Mouse (Mus musculus): ENCODE measurements around the gene B4galnt1. TPM values are rescaled to one million over a fixed set of nuclear protein-coding genes. Genes with fewer than 3 reads are reported as not detected.

The B4galnt1 gene
- 801 TPM for polyA plus RNA-seq (2017; shearing (Covaris generic))

DNA sequence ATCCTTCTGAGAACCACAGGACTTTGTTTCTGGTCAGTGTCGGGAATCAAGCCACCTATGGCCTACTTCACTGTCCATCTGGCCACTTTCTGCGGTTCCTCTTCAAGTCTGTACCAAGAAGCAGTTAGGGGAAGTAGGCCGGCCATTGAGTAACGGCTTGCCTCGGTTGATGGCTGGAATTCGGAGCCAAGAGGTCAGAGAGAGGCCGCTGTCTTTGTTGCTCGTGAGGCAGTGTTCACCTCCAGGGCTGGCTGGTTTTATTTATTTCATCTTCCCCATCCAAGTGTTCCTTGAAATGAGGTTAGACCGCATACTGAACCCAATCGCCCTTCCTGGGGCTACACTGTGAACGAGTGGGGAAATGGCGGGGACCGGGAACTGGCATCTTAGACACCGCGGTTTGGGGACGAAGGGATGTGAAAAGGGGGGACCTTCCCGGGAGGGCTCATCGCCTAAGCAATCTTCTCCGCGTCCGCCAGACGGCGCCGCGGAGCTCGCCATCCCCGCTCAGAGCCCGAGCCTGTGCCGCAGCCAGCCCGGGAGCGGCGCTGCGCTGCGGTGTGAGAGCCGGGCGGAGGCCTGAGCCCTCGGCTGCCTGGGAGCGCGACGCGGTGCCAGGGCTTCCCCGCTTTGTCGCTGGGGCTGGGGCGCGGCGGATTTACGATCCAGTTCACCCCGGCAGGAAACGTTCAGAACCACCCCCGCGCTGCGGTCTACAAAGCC lies at the start of gene B4galnt1:
TSS of gene B4galnt1 (plus strand) at position 595 of the 723 bp plus-strand sequence.

DNA sequence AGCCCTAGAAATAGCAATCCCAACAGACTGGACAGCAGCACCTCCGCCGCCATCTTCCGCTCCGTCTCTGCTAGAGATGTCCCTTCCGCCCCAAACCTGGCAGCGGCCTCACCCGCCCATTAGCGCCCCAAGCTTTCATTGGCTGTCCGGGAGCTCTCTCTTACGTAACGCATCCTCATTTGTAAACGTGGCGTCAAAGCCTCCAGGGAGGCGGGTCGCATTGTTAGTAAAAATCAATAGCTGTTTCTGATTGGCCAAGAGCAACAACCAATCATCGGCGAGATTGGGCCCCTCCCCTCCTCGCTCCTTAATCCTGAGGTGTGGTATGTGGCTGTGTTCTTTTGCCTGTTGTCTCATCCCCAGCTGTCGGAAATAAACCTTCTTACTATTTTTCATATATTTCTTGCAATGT lies 44.0 kb upstream of the B4galnt1 start, which contains the start of gene Os9:
TSS of gene Os9 (minus strand) at position 66 of the 412 bp plus-strand sequence.

DNA sequence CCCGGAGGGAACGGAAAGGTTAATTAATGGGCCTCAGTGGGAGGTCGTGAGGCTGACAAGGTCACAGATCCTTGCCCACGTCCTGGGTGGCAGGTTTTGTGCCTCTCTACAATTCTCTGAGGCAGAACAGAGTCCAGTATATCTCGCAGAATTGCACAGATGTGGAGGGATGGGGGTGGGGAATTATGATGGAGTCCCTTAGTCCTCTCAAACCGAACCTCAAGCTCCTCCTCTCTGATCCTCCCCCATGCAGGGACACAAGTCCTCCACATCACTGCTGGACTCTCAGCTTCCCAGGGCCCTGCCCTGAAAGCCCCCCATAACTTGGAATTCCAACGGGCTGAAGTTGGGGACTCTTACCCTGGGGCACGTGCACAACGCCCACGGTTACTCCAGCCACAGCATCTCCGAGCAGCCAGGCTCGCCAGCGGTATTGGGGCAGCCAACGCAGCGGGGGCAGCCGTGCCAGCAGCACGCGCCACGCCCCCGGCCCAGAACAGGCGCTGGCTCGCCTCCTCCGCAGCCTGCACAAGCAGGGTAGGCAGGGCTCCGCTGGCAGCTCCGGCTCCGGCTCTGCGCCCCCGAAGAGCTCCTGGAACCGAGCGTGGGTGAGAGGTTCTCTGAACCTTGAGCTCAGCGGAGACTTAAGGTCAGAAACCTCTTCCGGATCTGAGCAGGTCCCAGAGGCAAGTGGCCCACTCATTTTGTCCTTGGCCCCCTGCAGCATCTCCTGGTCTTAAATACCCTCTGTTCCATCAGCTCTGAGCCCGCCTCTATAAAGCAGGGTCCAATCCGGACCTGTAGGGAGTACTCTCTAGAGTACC lies 15.1 kb downstream of the B4galnt1 start, which contains the start of gene Slc26a10:
TSS of gene Slc26a10 (minus strand) at position 775 of the 824 bp plus-strand sequence.

DNA sequence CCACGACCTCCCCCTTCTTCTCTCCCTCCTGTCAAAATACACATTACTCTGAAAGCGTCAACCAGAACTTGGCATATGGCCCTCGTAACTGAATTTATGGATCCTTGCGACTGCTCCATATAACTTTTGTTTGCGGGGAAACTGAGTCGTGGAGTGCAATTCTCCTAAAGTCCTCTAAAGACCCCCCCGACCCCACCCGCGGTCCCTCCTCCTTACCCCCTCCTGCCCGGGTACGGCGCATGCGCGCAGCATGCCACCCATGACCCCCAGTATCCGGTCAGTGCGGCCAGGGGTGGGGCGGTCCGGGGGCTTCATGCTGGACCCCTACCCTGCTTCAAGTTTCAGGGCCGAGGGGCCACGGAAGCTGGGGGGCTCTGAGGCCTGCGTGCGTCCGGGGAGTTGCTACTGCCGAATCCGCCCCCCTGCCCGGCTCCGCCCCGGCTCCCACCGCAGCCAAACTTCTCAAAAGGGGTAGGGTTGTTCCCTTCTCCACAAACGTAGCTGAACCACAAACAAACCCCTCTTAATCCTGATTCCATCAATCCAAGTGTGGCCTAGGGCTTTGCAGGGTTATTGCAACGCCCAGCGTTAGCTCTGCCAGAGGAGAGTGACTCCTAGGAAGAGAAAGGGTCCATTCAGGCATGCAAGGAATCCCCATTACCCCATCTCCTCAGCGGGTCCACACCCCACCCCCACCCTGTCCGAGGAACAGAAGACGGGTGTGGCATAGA lies 24.8 kb downstream of the B4galnt1 start, which contains the start of gene Arhgef25:
TSS of gene Arhgef25 (minus strand) at position 433 of the 731 bp plus-strand sequence.

DNA sequence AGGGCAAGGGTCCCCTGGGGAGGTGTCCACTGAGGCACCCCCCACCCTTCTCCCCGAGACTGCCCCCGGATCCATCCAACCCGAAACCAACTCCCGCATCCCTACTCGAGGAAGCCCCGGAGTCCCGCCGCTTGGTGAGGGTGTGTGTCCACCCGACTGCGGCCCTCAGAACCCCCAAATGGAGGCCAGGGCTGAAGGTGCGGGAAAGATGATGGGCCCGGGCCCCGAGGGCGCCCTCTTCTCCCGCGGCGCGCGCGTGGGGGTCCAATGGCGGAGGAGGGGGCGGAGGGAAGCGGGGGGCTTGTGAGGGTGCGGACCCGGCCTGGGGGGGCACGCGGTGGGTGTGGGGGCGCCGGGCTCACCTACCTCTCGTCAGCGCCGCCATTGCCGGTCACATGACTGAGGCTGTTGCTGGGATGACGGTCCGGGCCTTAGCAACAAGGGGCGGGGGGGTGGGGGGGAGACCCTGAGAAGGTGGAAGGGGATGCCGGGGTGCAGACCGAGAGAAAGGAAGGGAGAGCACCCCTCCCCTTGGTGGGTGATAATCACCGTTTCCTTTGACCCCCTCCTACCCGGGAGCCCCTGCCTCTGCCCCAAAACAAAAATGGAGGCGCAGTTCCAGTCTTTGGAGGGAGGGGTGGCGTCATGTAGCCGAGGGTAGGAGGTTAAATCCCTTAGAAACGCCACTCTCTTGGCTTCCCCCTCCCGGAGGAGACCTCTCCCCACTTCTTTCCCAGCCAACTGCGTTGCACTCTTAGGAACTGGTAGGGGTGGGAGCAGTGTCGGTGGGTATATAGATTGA lies 30.5 kb downstream of the B4galnt1 start, which contains the start of gene Dtx3:
TSS of gene Dtx3 (minus strand) at position 401 of the 802 bp plus-strand sequence.

DNA sequence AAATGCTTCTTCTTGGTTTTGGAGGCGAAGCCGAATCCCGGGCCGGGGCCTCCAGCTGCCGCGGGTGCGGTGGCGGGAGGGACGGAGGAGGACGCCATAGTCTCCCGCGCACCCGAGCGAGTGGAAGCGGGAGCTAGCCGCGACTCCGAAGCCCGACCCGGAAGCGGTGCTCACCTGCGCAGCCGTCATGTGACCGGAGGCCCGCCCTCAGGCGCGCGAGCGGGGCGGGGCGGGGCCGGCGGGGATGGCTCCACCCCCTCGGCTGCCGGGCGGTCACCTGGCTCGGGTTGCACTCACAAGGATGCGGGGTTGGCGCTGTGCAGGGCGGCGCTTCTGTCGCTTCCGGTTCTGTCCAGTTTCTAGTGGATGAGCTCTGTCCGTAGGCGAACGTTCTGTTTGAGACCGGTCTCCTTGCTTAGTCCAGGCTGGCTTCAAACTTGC lies 46.4 kb downstream of the B4galnt1 start, which contains the start of gene Pip4k2c:
TSS of gene Pip4k2c (minus strand) at position 172 of the 441 bp plus-strand sequence.

Other genes with a start within 250 kb of the B4galnt1 start
- gene Ctdsp2, start 186.5 kb upstream of the B4galnt1 start, polyA plus RNA-seq (2017; shearing (Covaris generic)) = 38.2 TPM
- gene Avil, start 164.5 kb upstream of the B4galnt1 start, polyA plus RNA-seq (2017; shearing (Covaris generic)) = not detected
- gene Tsfm, start 134.4 kb upstream of the B4galnt1 start, polyA plus RNA-seq (2017; shearing (Covaris generic)) = 21.8 TPM
- gene Mettl1, start 123.8 kb upstream of the B4galnt1 start, polyA plus RNA-seq (2017; shearing (Covaris generic)) = 15.7 TPM
- 0.60 TPM for gene Eef1akmt3, start 123.7 kb upstream of the B4galnt1 start, polyA plus RNA-seq (2017; shearing (Covaris generic))
- not detected for gene Cyp27b1, start 117.0 kb upstream of the B4galnt1 start, polyA plus RNA-seq (2017; shearing (Covaris generic))
- gene March9, start 105.0 kb upstream of the B4galnt1 start, polyA plus RNA-seq (2017; shearing (Covaris generic)) = 1.4 TPM
- 188 TPM for gene Cdk4, start 101.7 kb upstream of the B4galnt1 start, polyA plus RNA-seq (2017; shearing (Covaris generic))
- 142 TPM for gene Tspan31, start 95.0 kb upstream of the B4galnt1 start, polyA plus RNA-seq (2017; shearing (Covaris generic))
- gene Agap2, start 89.9 kb upstream of the B4galnt1 start, polyA plus RNA-seq (2017; shearing (Covaris generic)) = 13.2 TPM
- 197 TPM for gene Os9, start 44.1 kb upstream of the B4galnt1 start, polyA plus RNA-seq (2017; shearing (Covaris generic))
- gene Slc26a10, start 15.4 kb downstream of the B4galnt1 start, polyA plus RNA-seq (2017; shearing (Covaris generic)) = 11.3 TPM
- gene Arhgef25, start 24.9 kb downstream of the B4galnt1 start, polyA plus RNA-seq (2017; shearing (Covaris generic)) = not detected
- 90.2 TPM for gene Dtx3, start 30.5 kb downstream of the B4galnt1 start, polyA plus RNA-seq (2017; shearing (Covaris generic))
- gene Pip4k2c, start 46.4 kb downstream of the B4galnt1 start, polyA plus RNA-seq (2017; shearing (Covaris generic)) = 26.3 TPM
- gene Kif5a, start 98.1 kb downstream of the B4galnt1 start, polyA plus RNA-seq (2017; shearing (Covaris generic)) = 0.06 TPM
- 69.5 TPM for gene Dctn2, start 101.1 kb downstream of the B4galnt1 start, polyA plus RNA-seq (2017; shearing (Covaris generic))
- gene Mbd6, start 123.8 kb downstream of the B4galnt1 start, polyA plus RNA-seq (2017; shearing (Covaris generic)) = 3.4 TPM
- gene Mars, start 146.6 kb downstream of the B4galnt1 start, polyA plus RNA-seq (2017; shearing (Covaris generic)) = 59.8 TPM
- gene Arhgap9, start 156.7 kb downstream of the B4galnt1 start, polyA plus RNA-seq (2017; shearing (Covaris generic)) = 174 TPM
- not detected for gene Gli1, start 176.7 kb downstream of the B4galnt1 start, polyA plus RNA-seq (2017; shearing (Covaris generic))
- gene Inhbe, start 189.2 kb downstream of the B4galnt1 start, polyA plus RNA-seq (2017; shearing (Covaris generic)) = not detected
- not detected for gene Inhbc, start 205.2 kb downstream of the B4galnt1 start, polyA plus RNA-seq (2017; shearing (Covaris generic))
- 34.5 TPM for gene R3hdm2, start 215.1 kb downstream of the B4galnt1 start, polyA plus RNA-seq (2017; shearing (Covaris generic))